Mouse (Mus musculus) E14TG2a.4 (cell line): ENCODE measurements around the gene Hipk3.

Source experiments
- CTCF ChIP-seq: conservative IDR thresholded peaks from 2 replicates; pipeline ENCODE4 v1.5.1; 2014; ENCODE audit warnings: low read length
- NANOG ChIP-seq: IDR thresholded peaks from 2 replicates; pipeline ENCODE4 v1.6.1; 2014; ENCODE audit warnings: borderline replicate concordance, low read length, mixed read lengths
- POU5F1 ChIP-seq: IDR thresholded peaks from 2 replicates; pipeline ENCODE4 v1.6.1; 2014; ENCODE audit warnings: low read length, borderline replicate concordance

GRCm38 (mm10) chr2:104407913-104408312 is 86.3 kb downstream of the Hipk3 start:
- TF ChIP-seq CTCF (no peak), NANOG (no peak), POU5F1 (no peak)
